Mouse (Mus musculus): ENCODE measurements around the gene Sele. TPM values are rescaled to one million over a fixed set of nuclear protein-coding genes. Genes with fewer than 3 reads are reported as not detected.
"Not testable (repeated sequence)": the region's sequence is repeated elsewhere in the genome, so short reads cannot be mapped to it uniquely, and the experiment has no call there.

Gene Sele
- not detected for total RNA-seq (2021)

DNA sequence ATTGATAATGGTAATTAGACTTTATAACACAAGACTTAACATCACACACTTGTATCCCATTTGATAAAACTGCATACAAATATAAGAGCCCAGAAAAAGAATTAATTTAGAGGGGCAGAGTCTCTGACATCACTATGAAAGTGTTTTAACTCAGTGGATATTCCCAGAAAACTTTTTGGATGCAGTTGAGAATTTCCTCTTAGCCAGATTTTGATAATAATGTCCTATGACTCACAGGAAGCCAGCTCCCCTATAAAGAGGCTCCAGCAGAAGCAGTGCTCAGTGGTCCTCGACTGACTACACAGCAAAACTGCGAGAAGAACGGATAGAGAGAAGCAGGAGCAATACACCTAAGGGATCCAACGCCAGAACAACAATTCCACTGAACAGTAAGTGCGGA, at the start of gene Sele:
Gene Sele, plus strand, starts transcription at position 301 of the 400 bp plus-strand sequence.
- no peak for DNase-seq
- intact Hi-C loops (cut with DNase I), result no loop called here

- DNase-seq, result no peak
- intact Hi-C loops (cut with DNase I), result loop anchor here (10.0 kb wide), 1 partner anchor 133 kb away; no protein-coding TSS in a partner anchor
Measured at GRCm38 (mm10) chr1:164001831-164002452, 46.1 kb upstream of the Sele start.

- intact Hi-C loops (cut with DNase I), result loop anchor here (10.0 kb wide), 1 partner anchor 130 kb away; no protein-coding TSS in a partner anchor
Measured at GRCm38 (mm10) chr1:164004311-164004710, 43.7 kb upstream of the Sele start.

GRCm38 (mm10) chr1:164009235-164009634, 38.8 kb upstream of the Sele start:
- intact Hi-C loops (cut with DNase I), result loop anchor here (10.0 kb wide), 1 partner anchor 126 kb away; no protein-coding TSS in a partner anchor
- peak; percentile 15 for DNase-seq

More at GRCm38 (mm10) chr1:164004311-164004710, 43.7 kb upstream of the Sele start:
- no peak for DNase-seq

DNA sequence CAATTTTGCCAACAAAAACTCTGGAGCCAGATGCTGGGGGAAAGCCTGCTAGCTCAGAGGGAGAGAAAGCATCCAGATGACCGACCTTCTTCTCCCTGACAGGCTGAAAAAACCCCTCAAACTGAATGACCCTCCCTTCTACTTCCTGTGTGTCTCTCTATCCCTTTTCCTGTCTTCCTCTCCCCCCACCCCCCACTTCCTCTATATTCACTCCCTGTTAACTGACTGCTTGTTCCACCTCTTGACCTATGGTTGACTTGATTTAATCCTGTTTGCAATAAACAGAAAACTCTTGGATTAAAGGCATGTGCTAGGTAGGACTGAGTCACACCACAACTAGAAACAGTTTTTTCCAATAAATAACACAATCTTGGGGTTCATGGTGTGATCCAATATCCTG, 33.4 kb upstream of the Sele start:
- intact Hi-C loops (cut with DNase I), result no loop called here
- no peak for DNase-seq

GRCm38 (mm10) chr1:164018221-164018896, 29.7 kb upstream of the Sele start:
- intact Hi-C loops (cut with DNase I), result no loop called here
- no peak for DNase-seq

DNA sequence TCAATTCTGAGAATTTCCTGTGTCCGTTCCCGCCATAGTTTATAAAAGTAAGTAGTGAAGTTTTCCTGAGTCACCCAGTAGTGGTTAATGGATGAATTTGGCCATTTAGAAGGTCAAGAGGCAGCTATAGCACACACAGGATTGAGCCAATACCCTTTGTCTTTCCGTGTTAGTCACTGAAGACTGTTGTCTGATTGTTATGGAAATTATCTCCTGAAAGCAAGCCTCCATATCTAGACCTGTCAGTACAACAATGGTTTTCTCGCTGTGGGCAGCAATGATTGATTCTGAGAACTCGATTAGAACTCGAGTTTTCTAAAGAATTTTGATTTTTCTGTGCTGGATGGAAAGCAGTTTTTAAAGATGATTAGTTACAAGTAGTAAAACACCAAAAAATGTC, 28.2 kb upstream of the Sele start:
- intact Hi-C loops (cut with DNase I), result no loop called here

DNA sequence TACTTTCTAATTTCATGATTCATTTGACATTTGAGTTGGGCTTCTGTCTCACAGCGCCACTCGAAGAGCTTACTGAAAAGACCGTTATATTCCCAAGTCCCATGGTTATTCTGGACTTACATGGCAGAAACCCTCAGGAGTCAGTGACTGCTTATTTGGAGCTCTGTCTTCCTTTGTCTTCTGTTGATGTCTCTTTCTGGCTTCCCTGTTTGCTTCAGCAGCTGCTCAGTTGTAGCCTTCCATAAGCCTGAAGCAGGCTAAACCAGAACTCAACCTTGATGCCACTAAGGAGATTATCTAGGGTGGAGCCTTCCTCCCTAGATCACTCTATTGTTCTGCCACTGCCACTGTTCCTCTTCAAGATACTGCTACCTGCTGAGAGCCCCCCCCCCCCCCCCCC, 27.3 kb upstream of the Sele start:
- intact Hi-C loops (cut with DNase I); DNase-seq: not testable (repeated sequence)

More for the DNA sequence above, 28.2 kb upstream of the Sele start:
- no peak for DNase-seq

- DNase-seq; intact Hi-C loops (cut with DNase I): not testable (repeated sequence)
Measured at GRCm38 (mm10) chr1:164022106-164022505, 25.9 kb upstream of the Sele start.

GRCm38 (mm10) chr1:164025685-164026084, 22.3 kb upstream of the Sele start:
- no peak for DNase-seq
- intact Hi-C loops (cut with DNase I), result no loop called here

GRCm38 (mm10) chr1:164027416-164027815, 20.6 kb upstream of the Sele start:
- intact Hi-C loops (cut with DNase I), result no loop called here
- peak; percentile 7 for DNase-seq

DNA sequence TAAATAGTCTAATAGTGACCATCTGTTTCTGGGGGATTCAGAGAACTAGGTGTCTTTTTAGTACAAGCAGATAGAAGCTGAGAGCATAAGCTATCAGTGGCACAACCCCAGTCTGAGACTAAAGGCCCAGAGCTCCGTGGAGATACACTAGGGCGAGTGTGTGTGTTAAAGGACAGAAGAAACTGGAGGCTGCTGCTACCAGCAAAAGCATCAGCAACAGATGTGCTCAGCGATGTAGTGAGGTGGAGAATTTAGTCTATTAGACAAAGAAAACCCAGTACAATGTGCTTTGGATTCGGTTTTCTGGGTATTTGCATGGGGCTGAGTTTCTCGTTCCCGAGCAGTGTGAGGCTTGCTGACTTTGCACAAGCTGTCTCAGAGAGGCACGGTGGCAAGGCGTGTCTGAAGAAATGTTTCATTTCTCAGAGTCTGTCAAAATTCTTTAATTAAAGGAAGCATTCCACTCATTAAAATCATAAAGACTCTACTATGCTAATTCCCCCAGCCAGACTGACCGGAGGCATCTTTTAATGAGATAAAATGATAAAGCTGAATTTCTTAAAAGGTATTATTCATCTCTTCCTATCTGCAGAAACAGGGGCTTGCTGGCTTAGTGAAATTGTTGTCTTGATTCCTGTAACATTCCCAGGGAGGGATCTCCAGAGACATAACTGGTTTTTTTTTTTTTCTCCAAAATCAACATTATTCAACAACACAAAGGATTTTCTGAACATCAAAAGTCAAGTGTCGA, 7.5 kb upstream of the Sele start:
- no peak for DNase-seq
- intact Hi-C loops (cut with DNase I), result no loop called here

GRCm38 (mm10) chr1:164043549-164043948, 4.5 kb upstream of the Sele start:
- DNase-seq, result no peak
- intact Hi-C loops (cut with DNase I), result no loop called here

DNA sequence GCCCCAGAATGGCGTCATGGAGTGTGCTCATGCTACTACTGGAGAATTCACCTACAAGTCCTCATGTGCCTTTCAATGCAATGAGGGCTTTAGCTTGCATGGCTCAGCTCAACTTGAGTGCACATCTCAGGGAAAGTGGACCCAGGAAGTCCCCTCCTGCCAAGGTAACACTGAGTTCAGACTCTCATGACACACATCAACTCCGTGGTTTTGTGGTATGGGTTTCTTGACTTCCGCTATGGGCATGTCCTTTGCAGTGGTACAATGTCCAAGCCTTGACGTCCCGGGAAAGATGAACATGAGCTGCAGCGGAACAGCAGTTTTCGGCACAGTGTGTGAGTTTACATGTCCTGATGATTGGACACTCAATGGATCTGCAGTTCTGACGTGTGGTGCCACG, 5.5 kb downstream of the Sele start:
- intact Hi-C loops (cut with DNase I), result no loop called here
- no peak for DNase-seq

GRCm38 (mm10) chr1:164054800-164055199, 6.8 kb downstream of the Sele start:
- intact Hi-C loops (cut with DNase I), result no loop called here
- DNase-seq, result no peak

DNA sequence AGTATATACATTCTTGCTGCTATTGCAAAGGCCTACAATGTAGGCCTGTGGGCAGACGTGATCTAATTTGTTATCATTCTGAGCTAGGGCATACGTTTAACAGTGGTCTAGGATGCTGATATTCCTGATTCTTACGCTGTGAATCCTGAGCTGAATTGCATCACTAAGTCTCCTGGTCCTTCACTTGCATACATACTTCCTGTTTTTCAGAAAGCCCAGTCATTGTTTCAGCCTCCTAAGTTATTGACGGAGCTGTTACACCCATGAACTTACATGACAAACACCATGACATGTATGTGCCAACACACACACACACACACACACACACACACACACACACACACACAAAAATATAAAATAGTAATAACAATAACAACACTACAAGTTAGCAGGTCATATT, 12.0 kb downstream of the Sele start:
- intact Hi-C loops (cut with DNase I), result no loop called here
- no peak for DNase-seq

- intact Hi-C loops (cut with DNase I), result no loop called here
- no peak for DNase-seq
Measured at GRCm38 (mm10) chr1:164061278-164061677, 13.2 kb downstream of the Sele start.

- intact Hi-C loops (cut with DNase I), result no loop called here
- DNase-seq, result no peak
Measured at GRCm38 (mm10) chr1:164061925-164062324, 13.9 kb downstream of the Sele start, which contains the start of gene Sell. Sell (plus strand) TSS chr1:164061982.

DNA sequence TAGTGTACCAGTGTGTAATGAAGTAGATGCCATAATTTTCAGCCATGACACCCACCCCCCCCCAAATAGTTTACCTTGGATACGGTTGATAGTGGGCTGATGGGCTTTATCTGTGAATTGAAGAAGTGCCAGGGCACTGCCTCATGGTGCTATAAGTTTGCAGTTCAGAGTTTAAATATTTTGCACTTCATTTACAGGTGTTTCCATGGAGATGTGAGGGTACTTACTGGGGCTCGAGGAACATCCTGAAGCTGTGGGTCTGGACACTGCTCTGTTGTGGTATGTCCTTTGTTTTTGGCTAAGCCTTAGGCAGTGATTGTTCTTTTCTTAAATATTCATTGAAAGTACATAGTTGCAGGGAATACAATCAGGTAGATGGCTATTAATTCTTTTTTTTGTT, 14.8 kb downstream of the Sele start:
- intact Hi-C loops (cut with DNase I), result no loop called here
- DNase-seq, result no peak

- DNase-seq, result no peak
- intact Hi-C loops (cut with DNase I), result no loop called here
Measured at GRCm38 (mm10) chr1:164063745-164064144, 15.7 kb downstream of the Sele start.

- intact Hi-C loops (cut with DNase I), result no loop called here
- no peak for DNase-seq
Measured at GRCm38 (mm10) chr1:164069261-164069660, 21.2 kb downstream of the Sele start.

Data from left cerebral cortex, postnatal 4 days (tissue).